Mouse (Mus musculus) left cerebral cortex, postnatal 36 days (tissue): Measurements from ENCODE around the gene Scgb2b19. TPM values are rescaled to one million over a fixed set of nuclear protein-coding genes. Genes with fewer than 3 reads are reported as not detected.
"Not testable (repeated sequence)": the region's sequence is repeated elsewhere in the genome, so short reads cannot be mapped to it uniquely, and the experiment has no call there.

ENCODE experiments used
- DNase-seq, 2 experiments: peaks; one replicate each; pipeline ENCODE4 v3.0.0; 2021 to 2022; ENCODE audit warnings: low spot score in 2 of 2, mixed read lengths in 1 of 2
- intact Hi-C: fragments of 180-260 bp; cut with DNase I; formaldehyde crosslinking; loops from one replicate; pipeline ENCODE4 v1.15.1; 2025
- total RNA-seq, 2 experiments: library from RNA; stranded (reverse); gene quantifications; 2 replicates each; pipeline ENCODE4 v1.2.3; 2021

Scgb2b19 gene
- total RNA-seq = not detected

DNA sequence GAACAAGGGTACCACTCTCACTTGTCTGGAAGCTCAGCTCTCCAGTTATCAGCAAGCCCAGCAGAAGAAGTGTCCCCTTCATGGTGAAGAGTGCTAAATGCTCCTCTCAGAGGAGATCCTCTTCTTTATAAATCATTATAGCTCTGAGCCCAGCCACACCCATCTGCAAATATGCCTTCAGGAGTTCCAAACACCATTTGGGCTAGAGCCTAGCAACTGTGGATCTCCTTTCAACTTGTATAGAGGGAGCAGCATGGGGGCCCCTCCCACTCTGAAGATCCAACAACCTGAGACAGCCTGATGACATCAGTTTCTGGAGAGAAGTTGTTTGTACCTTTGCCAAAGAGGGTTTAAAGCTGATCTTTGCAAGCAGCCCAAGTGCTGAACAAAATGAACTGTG lies at the start of gene Scgb2b19:
Gene Scgb2b19 (minus strand): TSS at position 101 of the 400 bp plus-strand sequence.
- DNase-seq, intact Hi-C loops: not testable (repeated sequence)

GRCm38 (mm10) chr7:33286991-33287390 lies 6.9 kb upstream of the Scgb2b19 start, which contains the start of gene Scgb1b19:
Scgb1b19 (plus strand) TSS chr7:33287291.
- intact Hi-C loops, DNase-seq: not testable (repeated sequence)

Other genes with a start within 250 kb of the Scgb2b19 start
- gene Scgb2b17, start 223.8 kb downstream of the Scgb2b19 start, total RNA-seq = not detected
- gene Scgb1b17, start 216.9 kb downstream of the Scgb2b19 start, total RNA-seq = not detected
- gene Scgb2b18, start 106.5 kb downstream of the Scgb2b19 start, total RNA-seq = not detected
- gene Scgb1b18, start 94.8 kb downstream of the Scgb2b19 start, total RNA-seq = not detected
- gene Scgb1b19, start 7.0 kb upstream of the Scgb2b19 start, total RNA-seq = not detected
- not detected for gene Scgb2b20, start 86.0 kb upstream of the Scgb2b19 start, total RNA-seq
- gene Scgb1b20, start 92.9 kb upstream of the Scgb2b19 start, total RNA-seq = not detected
- not detected for gene Scgb2b21, start 240.1 kb upstream of the Scgb2b19 start, total RNA-seq